Mouse (Mus musculus) CH12F3 (cell line): ENCODE data around the gene F2rl1.

Experiments
- in situ Hi-C: fragments of 300-500 bp; cut with MboI; formaldehyde crosslinking; loops from 2 replicates; pipeline ENCODE4 v1.14.3; 2020; ENCODE audit warnings: low sequenced_read_pairs

Gene F2rl1

DNA sequence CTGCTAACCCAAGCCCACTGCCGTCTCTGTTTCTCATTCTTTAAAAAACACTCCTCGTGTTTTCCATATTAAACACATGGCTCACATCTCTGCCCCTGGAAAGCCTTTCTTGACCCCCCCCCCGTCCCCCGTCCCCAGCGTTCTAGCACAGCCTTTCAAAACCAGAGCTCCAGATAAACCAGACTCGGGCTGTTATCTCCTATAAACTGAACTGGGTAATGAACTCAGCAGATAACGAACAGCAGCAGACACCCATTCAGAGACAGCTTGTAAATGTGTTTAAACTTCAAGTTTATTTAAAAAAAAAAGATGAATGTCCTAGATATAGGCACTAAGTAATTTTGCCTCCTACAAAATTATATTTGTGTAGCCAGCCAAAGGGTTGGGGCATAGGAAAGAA lies 49.9 kb downstream of the F2rl1 start:
- in situ Hi-C loops = no loop called here

DNA sequence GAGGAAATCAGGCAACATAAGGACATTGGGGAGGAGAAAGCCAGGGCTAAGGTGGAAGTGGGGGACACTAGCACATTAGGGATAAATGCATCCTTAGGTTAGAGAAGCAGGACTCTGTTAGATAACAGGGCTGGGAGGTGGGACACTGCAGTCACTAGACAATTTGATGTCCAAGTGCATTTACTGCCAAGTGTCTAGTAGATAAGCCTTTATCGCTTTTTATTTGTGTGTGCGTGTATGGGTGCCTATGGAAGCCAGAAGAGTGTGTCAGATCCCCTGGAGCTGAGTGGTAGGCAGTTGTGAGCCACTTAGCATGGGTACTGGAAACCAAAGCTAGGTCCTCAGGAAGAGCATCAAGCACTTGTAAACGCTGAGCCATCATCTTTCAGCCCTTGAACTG lies 50.7 kb downstream of the F2rl1 start:
- in situ Hi-C loops = loop anchor here (5.0 kb wide), 1 partner anchor 87 kb away; no protein-coding TSS in a partner anchor

DNA sequence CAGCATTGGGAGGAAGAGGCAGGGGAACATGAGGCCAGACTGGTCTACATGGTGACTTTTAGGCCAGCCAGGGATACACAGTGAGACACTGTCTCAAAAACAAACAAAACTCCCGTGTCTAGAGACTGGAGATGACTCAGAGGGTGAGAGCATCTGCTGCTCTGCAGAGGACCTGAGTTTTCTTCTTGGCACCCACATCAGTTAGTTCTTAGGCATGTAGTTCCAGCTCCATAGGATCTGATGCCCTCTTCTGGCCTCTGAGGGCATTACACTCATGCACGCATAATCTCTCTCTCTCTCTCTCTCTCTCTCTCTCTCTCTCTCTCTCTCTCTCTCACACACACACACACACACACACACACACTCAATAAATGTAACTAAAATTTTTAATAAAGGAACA lies 54.1 kb downstream of the F2rl1 start:
- in situ Hi-C loops = loop anchor here (5.0 kb wide), 1 partner anchor 84 kb away; no protein-coding TSS in a partner anchor
